Mouse (Mus musculus) heart, postnatal 0 days (tissue): ENCODE results near the gene Eps8.

Source experiments
- CTCF ChIP-seq: IDR thresholded peaks from 2 replicates; pipeline ENCODE4 v1.5.1; 2016; ENCODE audit warnings: antibody characterized with exemption, control low read depth, low read depth
- EP300 ChIP-seq: IDR thresholded peaks from 2 replicates; pipeline ENCODE4 v1.6.1; 2016; ENCODE audit warnings: antibody characterized with exemption, low read depth

DNA sequence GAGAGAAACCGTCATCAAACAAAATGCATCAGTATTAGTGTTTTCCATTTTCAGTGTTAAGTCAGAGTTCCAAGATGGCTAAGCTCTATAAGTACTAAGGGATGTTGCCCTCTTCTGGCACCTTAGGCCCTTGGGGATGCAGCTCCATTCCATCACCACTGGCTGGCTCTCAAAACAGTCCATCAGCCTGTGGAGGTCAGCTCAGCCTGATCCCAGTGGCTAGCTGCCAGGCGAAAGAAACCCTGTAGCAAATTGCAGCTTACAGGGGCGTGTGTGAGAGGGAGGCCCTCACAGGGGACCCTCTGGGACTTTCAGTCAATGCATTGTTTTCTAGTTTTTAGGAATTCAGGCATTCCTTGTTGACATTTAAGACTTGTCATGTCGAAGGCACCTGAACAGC, 40.8 kb downstream of the Eps8 start:
- TF ChIP-seq CTCF (no peak), EP300 (no peak)
